17 mouse cellular contexts compared by ENCODE assay signal in genomic region chr3:60473861-60474653, GRCm38 (mm10). TPM values are rescaled to one million over a fixed set of nuclear protein-coding genes. Genes with fewer than 3 reads are reported as not detected.
DNase-seq lines count a peak whose midpoint lies in the region; TF ChIP-seq lines count a peak whose summit lies in the region.
"Had no signal": no experiment of that assay in that cellular context is flagged by ENCODE, and none has a peak within 500 bp of the region (broad histone marks: within the 10 kb centered on the region; RNA-seq: fewer than 3 reads in every experiment).

No protein-coding gene starts in this region.

- no peaks in the 10 kb centered on the region for H3K27me3 ChIP-seq in spleen, adult 2 months (ENCODE audit: control insufficient read depth, insufficient read depth, low read length)
- H3K27me3 ChIP-seq in MEL (ENCODE audit: control insufficient read depth in 1 of 2, insufficient read depth in 2 of 2, low read length in 2 of 2) = no peaks in the 10 kb centered on the region
- H3K27me3 ChIP-seq in splenic B cell, adult 2 months (ENCODE audit: control insufficient read depth, insufficient read depth, low read length, poor library complexity, severe bottlenecking) = no peaks in the 10 kb centered on the region
- H3K27me3 ChIP-seq: embryonic facial prominence, embryonic 15.5 days; hindbrain, embryonic 13.5 days; kidney, embryonic 15.5 days; midbrain, embryonic 15.5 days; neural tube, embryonic 15.5 days had no signal

- no peak for TF ChIP-seq RAD21 in MEL (IDR thresholded peaks at IDR 0.05; ENCODE audit: low read depth, low read length)

- TF ChIP-seq EP300 in MEL (IDR thresholded peaks at IDR 0.05; ENCODE audit: low read depth in 1 of 2, low read length in 2 of 2) = peak; percentile 19 to 24; a peak in 2 of 4 replicates

- peaks cover 33% of the 10 kb centered on the region for H3K79me2 ChIP-seq in MEL (ENCODE audit: control insufficient read depth, insufficient read depth, low read length, poor library complexity)

- H3K9me3 ChIP-seq in MEL (replicated peaks; ENCODE audit: insufficient read depth, low read length) = no peaks in the 10 kb centered on the region
- H3K9me3 ChIP-seq: embryonic facial prominence, embryonic 15.5 days; hindbrain, embryonic 13.5 days; kidney, embryonic 15.5 days; midbrain, embryonic 15.5 days; neural tube, embryonic 15.5 days had no signal

- WGBS in spleen, adult 2 months = 6% methylated on average over 11 of the region's 11 CpGs

- peak overlapping the region; percentile 49 for H3K4me3 ChIP-seq in spleen, adult 2 months (ENCODE audit: extremely low read depth, insufficient read depth, insufficient read length)
- H3K4me3 ChIP-seq in MEL (ENCODE audit: control insufficient read depth in 1 of 2, insufficient read depth in 1 of 2, low read depth in 2 of 2, low read length in 2 of 2) = peak overlapping the region; percentile 42 to 63
- H3K4me3 ChIP-seq: embryonic facial prominence, embryonic 15.5 days; hindbrain, embryonic 13.5 days; kidney, embryonic 15.5 days; midbrain, embryonic 15.5 days; neural tube, embryonic 15.5 days had no signal

- no peak for TF ChIP-seq CTCF in spleen, adult 2 months (IDR thresholded peaks at IDR 0.05; ENCODE audit: extremely low read depth, insufficient read depth, insufficient read length, insufficient replicate concordance)
- TF ChIP-seq CTCF in MEL (IDR thresholded peaks at IDR 0.05 in 2 of 3, conservative IDR thresholded peaks at IDR 0.05 in 1 of 3; ENCODE audit: control insufficient read depth in 1 of 3, insufficient read depth in 1 of 3, low read depth in 2 of 3, low read length in 3 of 3, poor library complexity in 1 of 3, severe bottlenecking in 1 of 3) = no peak

- no peaks in the 10 kb centered on the region for H3K36me3 ChIP-seq in spleen, adult 2 months (ENCODE audit: control insufficient read depth, insufficient read depth, low read length)
- peaks cover 0 to 39% of the 10 kb centered on the region in 2 experiments; a peak in 3 of 4 replicates for H3K36me3 ChIP-seq in MEL (ENCODE audit: control insufficient read depth in 1 of 2, insufficient read depth in 2 of 2, low read length in 2 of 2)
- no peaks in the 10 kb centered on the region for H3K36me3 ChIP-seq in splenic B cell, adult 2 months (ENCODE audit: control insufficient read depth, insufficient read depth, low read length, poor library complexity, severe bottlenecking)
- H3K36me3 ChIP-seq: embryonic facial prominence, embryonic 15.5 days; hindbrain, embryonic 13.5 days; kidney, embryonic 15.5 days; midbrain, embryonic 15.5 days; neural tube, embryonic 15.5 days had no signal

- no peak for DNase-seq in spleen, adult 2 months (ENCODE audit: low read depth in 1 of 2, low spot score in 2 of 2)
- no peak for DNase-seq in spleen, postnatal 4 days (ENCODE audit: low spot score in 2 of 2)
- DNase-seq in MEL (ENCODE audit: low read depth, low spot score) (peak; percentile 84), liver (peak; percentile 9)
- peak; percentile 36 for DNase-seq in splenic B cell, adult 2 months (ENCODE audit: low read depth, low spot score)
- no peak for DNase-seq in T-cell, adult 2 months (ENCODE audit: low spot score)
- no peak for DNase-seq in cerebellum, postnatal 25 days
- DNase-seq: adrenal gland, postnatal 25 days; cerebellum, adult 9-10 months; layer of hippocampus, postnatal 36 days; lung, adult 18-20 months; right cerebral cortex, postnatal 25 days had no signal

- H3K4me1 ChIP-seq in spleen, adult 2 months (ENCODE audit: control insufficient read depth, insufficient read depth, insufficient read length) = peaks cover 7% of the 10 kb centered on the region
- H3K4me1 ChIP-seq in MEL (ENCODE audit: control insufficient read depth in 1 of 2, insufficient read depth in 2 of 2, low read length in 2 of 2) = peaks cover 12 to 27% of the 10 kb centered on the region in 2 experiments
- H3K4me1 ChIP-seq: embryonic facial prominence, embryonic 15.5 days; hindbrain, embryonic 13.5 days; kidney, embryonic 15.5 days; midbrain, embryonic 15.5 days; neural tube, embryonic 15.5 days had no signal

- H3K27ac ChIP-seq in spleen, adult 2 months (ENCODE audit: insufficient read depth, low read length) = peak overlapping the region; percentile 75
- H3K27ac ChIP-seq in MEL (ENCODE audit: control insufficient read depth, low read depth, low read length) = peak overlapping the region; percentile 99
- H3K27ac ChIP-seq: embryonic facial prominence, embryonic 15.5 days; hindbrain, embryonic 13.5 days; kidney, embryonic 15.5 days; midbrain, embryonic 15.5 days; neural tube, embryonic 15.5 days had no signal

- peak overlapping the region; percentile 78 for H3K9ac ChIP-seq in MEL (ENCODE audit: control insufficient read depth, low read depth, low read length, poor library complexity, severe bottlenecking)
- H3K9ac ChIP-seq: embryonic facial prominence, embryonic 15.5 days; hindbrain, embryonic 13.5 days; kidney, embryonic 15.5 days; midbrain, embryonic 15.5 days; neural tube, embryonic 15.5 days had no signal

- no peak for TF ChIP-seq POLR2A in spleen, adult 2 months (IDR thresholded peaks at IDR 0.05; ENCODE audit: low read depth, low read length)
- peak in 1 of 2 experiments; percentile 36; a peak in 1 of 4 replicates for TF ChIP-seq POLR2A in MEL (IDR thresholded peaks at IDR 0.05; ENCODE audit: control insufficient read depth in 1 of 2, insufficient read depth in 1 of 2, low read depth in 1 of 2, low read length in 2 of 2, poor library complexity in 1 of 2)

TF ChIP-seq in MEL, 35 proteins besides CTCF, POLR2A, EP300 and RAD21:
- TF ChIP-seq ZNF384 (IDR thresholded peaks at IDR 0.05; ENCODE audit: low read depth, low read length) = peak; percentile 46; the same call in 1 of the 2 replicates
- no peak for TF ChIP-seq SMC3 (IDR thresholded peaks at IDR 0.05; ENCODE audit: low read depth, low read length)
- TF ChIP-seq RCOR1 (IDR thresholded peaks at IDR 0.05; ENCODE audit: low read depth, low read length) = 0 out of 2 replicates have a peak, but pooled peaks have one; percentile 19
- TF ChIP-seq POLR2AphosphoS2 (IDR thresholded peaks at IDR 0.05; ENCODE audit: low read length) = peak; percentile 21; the same call in 1 of the 2 replicates
- TF ChIP-seq GABPA (IDR thresholded peaks at IDR 0.05; ENCODE audit: low read depth, low read length) = no peak
- 0 out of 2 replicates have a peak, but pooled peaks have one; percentile 52 for TF ChIP-seq ZMIZ1 (IDR thresholded peaks at IDR 0.05; ENCODE audit: low read depth, low read length)
- TF ChIP-seq ZKSCAN1 (IDR thresholded peaks at IDR 0.05; ENCODE audit: low read depth, low read length) = no peak
- peak; percentile 76 for TF ChIP-seq MXI1 (IDR thresholded peaks at IDR 0.05; ENCODE audit: low read depth, low read length)
- no peak for TF ChIP-seq JUND (IDR thresholded peaks at IDR 0.05; ENCODE audit: low read depth, low read length)
- peak; percentile 85 for TF ChIP-seq CHD1 (IDR thresholded peaks at IDR 0.05; ENCODE audit: low read depth, low read length)
- TF ChIP-seq GATA1 (IDR thresholded peaks at IDR 0.05; ENCODE audit: low read depth, low read length) = peak; percentile 48; the same call in 1 of the 2 replicates
- no peak for TF ChIP-seq ZC3H11A (IDR thresholded peaks at IDR 0.05; ENCODE audit: low read depth, low read length)
- 0 out of 2 replicates have a peak, but pooled peaks have one; percentile 9 for TF ChIP-seq TCF12 (IDR thresholded peaks at IDR 0.05; ENCODE audit: low read depth, low read length)
- peak; percentile 55 for TF ChIP-seq MAX (IDR thresholded peaks at IDR 0.05; ENCODE audit: low read length)
- TF ChIP-seq MYC (IDR thresholded peaks at IDR 0.05; ENCODE audit: low read depth, low read length) = peak; percentile 84; the same call in 1 of the 2 replicates
- TF ChIP-seq SIN3A (IDR thresholded peaks at IDR 0.05; ENCODE audit: low read length) = peak; percentile 80
- peak; percentile 19; the same call in 1 of the 2 replicates for TF ChIP-seq HCFC1 (IDR thresholded peaks at IDR 0.05; ENCODE audit: low read depth, low read length)
- peak; percentile 50 for TF ChIP-seq TBP (IDR thresholded peaks at IDR 0.05; ENCODE audit: low read depth, low read length)
- TF ChIP-seq NELFE (IDR thresholded peaks at IDR 0.05; ENCODE audit: low read depth, low read length) = peak; percentile 43
TF ChIP-seq in MEL: peak in this region for 14.

RNA-seq across cellular contexts. Expression of gene Mbnl1, which starts 1.4 kb away (rescaled TPM):
- polyA plus RNA-seq in spleen, adult 2 months (2012; rRNA removed) = 159 and 196 TPM in 2 replicates
- 323 and 341 TPM in 2 replicates for total RNA-seq in MEL (2012; rRNA removed)
- polyA plus RNA-seq in MEL (2012; ENCODE audit: insufficient read depth in 1 of 2, insufficient read length in 2 of 2, low read depth in 1 of 2, low replicate concordance in 2 of 2, missing spikeins in 1 of 2) = 100 to 1,000 TPM; 250 to 371 TPM

Comparison
In these comparisons a context has a peak if more than half of its experiments do, and no peak if none do; other contexts are left out.
1. DNase-seq: peak in MEL (single experiment), liver (single experiment) and splenic B cell, adult 2 months (single experiment); none in spleen, adult 2 months (0 of 2), spleen, postnatal 4 days (0 of 2), T-cell, adult 2 months (single experiment) and cerebellum, postnatal 25 days (0 of 2).